Mouse (Mus musculus): Measurements from ENCODE around the gene Htr3a. TPM values are rescaled to one million over a fixed set of nuclear protein-coding genes. Genes with fewer than 3 reads are reported as not detected.

The Htr3a gene
- polyA plus RNA-seq, 1 experiment from 2014 or later, result not detected

DNA sequence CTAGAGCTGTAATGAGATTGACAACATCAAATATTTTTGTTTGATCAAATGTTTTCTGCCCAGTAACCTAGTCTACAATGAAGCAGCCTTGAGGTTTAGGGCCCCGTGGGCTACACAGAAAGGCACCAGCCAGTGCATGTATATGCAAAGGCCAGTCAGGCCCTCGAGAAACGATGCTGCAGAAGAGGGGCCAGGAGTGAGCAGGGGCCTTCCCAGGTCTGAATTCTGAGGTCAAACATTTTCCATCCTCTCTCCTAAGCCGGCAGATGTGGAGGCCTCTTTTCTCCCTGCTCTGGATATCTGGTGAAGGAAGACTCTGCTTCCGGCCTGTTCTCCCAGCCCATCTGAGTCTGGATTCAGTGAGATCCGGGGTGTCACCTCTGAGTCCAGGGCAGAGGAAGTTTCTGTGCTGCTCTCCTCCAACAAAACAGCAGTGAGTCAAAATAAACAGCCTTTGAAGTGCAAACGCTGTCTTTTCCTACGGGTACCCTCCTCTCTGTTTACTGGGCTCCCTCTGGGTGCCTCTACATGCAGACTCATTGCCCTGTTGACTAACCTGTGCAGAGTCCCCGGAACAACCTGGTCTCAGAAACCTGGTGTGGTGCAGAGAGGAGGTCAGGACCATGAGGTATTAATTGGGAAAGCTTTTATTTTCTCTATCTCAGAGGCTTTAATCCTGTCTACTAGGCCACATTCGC, 50.9 kb downstream of the Htr3a start:
- H3K4me3 ChIP-seq (ENCODE audit: low read depth, low read length), result no peak overlapping the region
- H3K4me1 ChIP-seq (ENCODE audit: insufficient read depth), result no peaks in the 10 kb centered on the region
- no peaks in the 10 kb centered on the region for H3K9me3 ChIP-seq (ENCODE audit: low read length)
- no peak overlapping the region for H3K4me2 ChIP-seq (ENCODE audit: low read depth, low read length)
- TF ChIP-seq EP300 (IDR thresholded peaks at IDR 0.05; ENCODE audit: low read depth) (no peak), CTCF (IDR thresholded peaks at IDR 0.05; ENCODE audit: low read depth) (no peak)
- ATAC-seq, result peak; percentile 74
- no peak for DNase-seq
- H3K36me3 ChIP-seq (replicated peaks; ENCODE audit: insufficient read depth, low read length), result no peaks in the 10 kb centered on the region
- H3K27me3 ChIP-seq (ENCODE audit: insufficient read depth, low read length), result no peaks in the 10 kb centered on the region; the same call in 1 of the 2 replicates
- no peak overlapping the region for H3K27ac ChIP-seq (ENCODE audit: low read depth)
- H3K9ac ChIP-seq (replicated peaks), result no peak overlapping the region
- 47% methylated on average over 10 of the region's 10 CpGs for WGBS (ENCODE audit: insufficient replicate concordance)

DNA sequence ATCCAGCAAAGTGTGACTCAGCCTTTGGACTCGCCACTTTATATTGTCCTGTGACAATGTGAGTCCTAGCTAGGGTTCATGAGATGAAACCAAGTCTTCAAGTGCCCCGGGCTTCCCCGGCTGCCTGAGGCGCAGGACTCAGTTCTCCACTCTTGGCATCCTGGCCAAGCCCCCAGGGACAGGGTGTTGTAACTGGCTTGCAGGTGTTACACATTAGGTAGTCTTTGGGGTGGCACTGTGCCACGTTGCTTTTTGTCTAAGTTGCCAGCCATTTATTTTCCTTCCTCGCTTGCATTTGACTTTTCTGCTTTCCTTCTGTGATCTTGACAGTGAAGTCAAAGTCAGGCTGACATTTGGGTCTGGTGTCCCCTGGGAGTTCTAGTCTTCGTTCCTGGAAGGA, 53.0 kb downstream of the Htr3a start:
- TF ChIP-seq EP300 (IDR thresholded peaks at IDR 0.05; ENCODE audit: low read depth) (no peak), CTCF (IDR thresholded peaks at IDR 0.05; ENCODE audit: low read depth) (no peak)
- H3K36me3 ChIP-seq (replicated peaks; ENCODE audit: insufficient read depth, low read length), result no peaks in the 10 kb centered on the region
- no peaks in the 10 kb centered on the region for H3K4me1 ChIP-seq (ENCODE audit: insufficient read depth)
- H3K9me3 ChIP-seq (ENCODE audit: low read length), result no peaks in the 10 kb centered on the region
- WGBS (ENCODE audit: insufficient replicate concordance), result 73% methylated on average over 7 of the region's 7 CpGs
- H3K27me3 ChIP-seq (ENCODE audit: insufficient read depth, low read length), result no peaks in the 10 kb centered on the region; the same call in 1 of the 2 replicates
- DNase-seq, result no peak
- no peak for ATAC-seq
- H3K9ac ChIP-seq (replicated peaks), result no peak overlapping the region
- H3K4me2 ChIP-seq (ENCODE audit: low read depth, low read length), result no peak overlapping the region
- no peak overlapping the region for H3K4me3 ChIP-seq (ENCODE audit: low read depth, low read length)
- no peak overlapping the region for H3K27ac ChIP-seq (ENCODE audit: low read depth)

DNA sequence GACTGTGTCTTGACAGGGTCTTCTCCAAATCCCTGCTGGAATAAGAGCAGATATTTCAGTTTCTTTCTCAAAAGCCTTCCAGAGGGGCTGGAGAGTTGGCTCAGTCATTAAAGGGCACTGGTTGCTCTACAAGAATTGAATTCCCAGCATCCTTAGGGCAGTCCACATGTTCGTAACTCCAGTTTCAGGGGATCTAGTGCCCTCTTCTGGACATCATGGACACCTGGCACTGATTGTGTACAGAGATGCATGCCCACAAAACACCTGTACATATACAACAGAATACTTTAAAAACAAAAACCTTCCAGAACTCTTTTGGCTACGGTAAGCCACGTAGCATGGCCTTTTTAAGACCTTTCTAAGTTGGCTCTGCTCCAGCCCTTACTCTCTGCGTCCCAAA, 54.7 kb downstream of the Htr3a start:
- ATAC-seq (no peak), DNase-seq (no peak)
- WGBS (ENCODE audit: insufficient replicate concordance), result 66% methylated on average over 4 of the region's 4 CpGs
- Histone ChIP-seq H3K9ac (replicated peaks) (no peak overlapping the region), H3K27ac (ENCODE audit: low read depth) (no peak overlapping the region), H3K4me1 (ENCODE audit: insufficient read depth) (no peaks in the 10 kb centered on the region), H3K27me3 (ENCODE audit: insufficient read depth, low read length) (no peaks in the 10 kb centered on the region), H3K36me3 (replicated peaks; ENCODE audit: insufficient read depth, low read length) (no peaks in the 10 kb centered on the region), H3K4me3 (ENCODE audit: low read depth, low read length) (no peak overlapping the region), H3K4me2 (ENCODE audit: low read depth, low read length) (no peak overlapping the region), H3K9me3 (ENCODE audit: low read length) (no peaks in the 10 kb centered on the region)
- TF ChIP-seq CTCF (IDR thresholded peaks at IDR 0.05; ENCODE audit: low read depth), result peak; percentile 39; the same call in 1 of the 2 replicates
- no peak for TF ChIP-seq EP300 (IDR thresholded peaks at IDR 0.05; ENCODE audit: low read depth)

DNA sequence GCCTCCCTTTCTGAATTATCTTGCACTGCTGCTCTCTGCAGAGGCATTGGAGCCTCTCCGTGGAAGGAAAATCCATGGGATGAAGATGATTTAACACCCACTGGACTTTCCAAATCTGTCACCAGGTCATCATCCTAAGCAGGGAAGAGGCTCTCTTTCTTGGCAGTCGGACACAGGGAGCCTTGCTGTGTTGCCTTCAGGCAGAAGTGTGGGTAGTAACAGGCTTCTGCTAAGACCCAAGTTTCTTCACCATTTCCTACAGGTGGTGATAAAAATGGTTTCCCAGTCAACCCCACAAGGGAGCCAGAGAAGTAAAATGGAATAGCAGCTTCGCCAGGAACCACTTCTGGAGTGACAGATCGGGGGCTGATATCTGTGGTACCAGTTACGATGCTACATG, 61.4 kb downstream of the Htr3a start:
- TF ChIP-seq EP300 (IDR thresholded peaks at IDR 0.05; ENCODE audit: low read depth) (no peak), CTCF (IDR thresholded peaks at IDR 0.05; ENCODE audit: low read depth) (no peak)
- Histone ChIP-seq H3K9ac (replicated peaks) (no peak overlapping the region), H3K27me3 (ENCODE audit: insufficient read depth, low read length) (no peaks in the 10 kb centered on the region), H3K4me1 (ENCODE audit: insufficient read depth) (no peaks in the 10 kb centered on the region), H3K36me3 (replicated peaks; ENCODE audit: insufficient read depth, low read length) (no peaks in the 10 kb centered on the region), H3K4me2 (ENCODE audit: low read depth, low read length) (no peak overlapping the region), H3K4me3 (ENCODE audit: low read depth, low read length) (no peak overlapping the region), H3K27ac (ENCODE audit: low read depth) (no peak overlapping the region), H3K9me3 (ENCODE audit: low read length) (0 out of 2 replicates have a peak, but pooled peaks cover 3% of the 10 kb centered on the region)
- 76% methylated on average over 5 of the region's 5 CpGs for WGBS (ENCODE audit: insufficient replicate concordance)
- ATAC-seq (no peak), DNase-seq (no peak)

Other genes with a start within 250 kb of the Htr3a start
- 2.2 and 2.5 TPM in 2 replicates for gene Zbtb16, start 74.9 kb downstream of the Htr3a start, polyA plus RNA-seq (2015; fragmentation: Nextera tagmentation; extraction: Ambion mirVana)
- gene Htr3b, start 53.9 kb upstream of the Htr3a start, polyA plus RNA-seq (2015; fragmentation: Nextera tagmentation; extraction: Ambion mirVana), result not detected in 2 replicates
- gene Usp28, start 74.3 kb upstream of the Htr3a start, polyA plus RNA-seq (2015; fragmentation: Nextera tagmentation; extraction: Ambion mirVana), result 2.5 and 3.9 TPM in 2 replicates
- 8.6 and 10.0 TPM in 2 replicates for gene Zw10, start 144.5 kb upstream of the Htr3a start, polyA plus RNA-seq (2015; fragmentation: Nextera tagmentation; extraction: Ambion mirVana)
- gene Tmprss5, start 170.2 kb upstream of the Htr3a start, polyA plus RNA-seq (2015; fragmentation: Nextera tagmentation; extraction: Ambion mirVana), result not detected in 2 replicates